Mouse (Mus musculus) mouse trophoblast stem cell (cell line): ENCODE results near the gene Trir.

Experiments
- in situ Hi-C, 2 experiments: fragments of 300-500 bp; cut with MseI, MboI; formaldehyde crosslinking; loops; 2 replicates in 1 of 2; 3 replicates in 1 of 2; pipeline ENCODE4 v1.15.1; 2025

Trir gene

DNA sequence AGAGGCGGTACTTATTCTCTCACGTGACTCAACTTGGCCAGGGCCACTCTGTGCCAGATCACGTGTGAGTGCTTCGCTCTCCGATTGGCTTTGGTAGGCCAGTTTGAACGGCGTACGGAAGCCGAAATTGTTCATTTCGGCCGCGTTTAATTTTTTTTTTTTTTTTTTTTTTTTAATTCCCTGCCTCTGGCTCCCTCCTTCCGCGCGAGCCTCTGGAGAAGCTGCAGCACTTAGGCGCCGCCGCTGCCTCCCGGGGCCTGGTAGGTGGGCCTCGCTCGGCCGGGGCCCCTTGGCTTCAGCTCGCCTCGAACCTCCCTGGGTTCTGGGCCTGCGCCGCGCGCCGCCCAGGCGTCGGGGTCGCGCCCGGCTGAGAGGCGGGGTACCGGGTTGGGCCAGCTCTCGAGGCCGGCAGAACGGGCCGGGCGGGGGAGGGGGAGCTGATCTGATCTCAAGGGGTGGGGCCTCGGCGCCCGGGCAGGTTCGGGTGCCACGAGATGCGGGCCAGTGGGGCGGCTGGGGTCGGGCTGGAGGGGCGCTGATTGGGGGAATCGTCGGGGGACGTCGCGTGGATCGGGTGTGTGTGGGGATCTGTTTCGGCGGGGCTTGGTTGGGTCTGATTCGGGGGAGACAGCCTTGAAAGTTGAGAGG, 10.2 kb downstream of the Trir start, which contains the start of gene Tnpo2:
Tnpo2 (plus strand) TSS at position 198 of the 648 bp plus-strand sequence.
- in situ Hi-C loops = no loop called here

DNA sequence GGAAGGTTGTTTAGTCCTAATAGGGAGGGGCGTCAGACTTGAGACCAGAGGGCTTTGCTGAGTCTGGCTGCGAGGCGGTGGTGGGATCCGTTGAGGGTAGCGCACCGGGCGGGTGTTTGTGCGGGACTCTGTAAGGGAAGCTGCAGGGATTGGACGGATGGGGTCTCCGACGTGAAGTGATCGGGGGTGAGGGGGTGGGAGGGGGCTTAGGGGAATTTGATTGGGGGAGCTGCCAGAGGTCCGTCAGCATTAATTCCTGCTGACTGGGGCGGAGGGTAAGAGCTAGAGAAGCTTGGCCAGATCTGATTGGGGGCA, 10.7 kb downstream of the Trir start:
- in situ Hi-C loops = no loop called here

DNA sequence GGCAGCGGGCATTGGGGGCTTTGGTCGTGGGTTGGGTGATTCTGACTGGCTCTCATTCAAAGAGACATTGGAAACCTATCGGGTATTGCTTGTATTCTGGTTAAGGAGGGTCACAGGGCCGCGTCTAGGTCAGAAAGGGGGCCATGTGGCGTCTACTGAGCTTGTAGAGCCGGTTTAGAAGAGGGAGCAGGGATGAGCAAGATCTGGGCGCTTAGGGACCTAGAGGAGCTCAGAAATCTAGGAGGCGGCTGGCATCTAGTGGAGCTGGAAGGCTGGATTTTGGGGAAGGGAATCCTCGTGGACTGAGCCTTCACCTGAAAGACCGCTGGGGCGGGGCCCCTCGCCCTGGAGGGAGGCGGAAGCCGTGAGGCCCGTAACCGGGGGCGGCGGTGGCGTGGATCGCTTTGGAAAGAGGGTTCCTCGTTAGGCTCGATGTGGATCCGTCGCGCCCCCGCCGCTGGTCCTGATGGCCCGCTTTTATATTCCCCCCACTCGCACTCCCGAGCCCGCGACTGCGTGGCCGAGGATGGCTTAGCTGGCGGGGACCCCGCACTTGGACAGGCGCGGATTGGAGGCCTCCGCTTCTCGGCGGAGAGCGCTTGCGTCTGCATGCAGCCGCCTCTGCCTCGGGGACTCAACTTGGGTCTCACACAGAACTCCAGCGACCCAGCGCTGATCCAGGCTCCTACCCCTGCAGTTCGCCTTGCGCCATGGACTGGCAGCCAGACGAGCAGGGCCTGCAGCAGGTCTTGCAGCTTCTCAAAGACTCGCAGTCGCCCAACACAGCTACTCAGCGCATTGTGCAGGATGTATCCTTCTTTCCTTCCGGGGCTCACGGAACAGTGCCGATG, 11.3 kb downstream of the Trir start:
- in situ Hi-C loops = no loop called here

GRCm38 (mm10) chr8:85043619-85044018, 17.0 kb downstream of the Trir start:
- in situ Hi-C loops = no loop called here

GRCm38 (mm10) chr8:85057367-85057766, 30.7 kb downstream of the Trir start:
- in situ Hi-C loops = no loop called here

DNA sequence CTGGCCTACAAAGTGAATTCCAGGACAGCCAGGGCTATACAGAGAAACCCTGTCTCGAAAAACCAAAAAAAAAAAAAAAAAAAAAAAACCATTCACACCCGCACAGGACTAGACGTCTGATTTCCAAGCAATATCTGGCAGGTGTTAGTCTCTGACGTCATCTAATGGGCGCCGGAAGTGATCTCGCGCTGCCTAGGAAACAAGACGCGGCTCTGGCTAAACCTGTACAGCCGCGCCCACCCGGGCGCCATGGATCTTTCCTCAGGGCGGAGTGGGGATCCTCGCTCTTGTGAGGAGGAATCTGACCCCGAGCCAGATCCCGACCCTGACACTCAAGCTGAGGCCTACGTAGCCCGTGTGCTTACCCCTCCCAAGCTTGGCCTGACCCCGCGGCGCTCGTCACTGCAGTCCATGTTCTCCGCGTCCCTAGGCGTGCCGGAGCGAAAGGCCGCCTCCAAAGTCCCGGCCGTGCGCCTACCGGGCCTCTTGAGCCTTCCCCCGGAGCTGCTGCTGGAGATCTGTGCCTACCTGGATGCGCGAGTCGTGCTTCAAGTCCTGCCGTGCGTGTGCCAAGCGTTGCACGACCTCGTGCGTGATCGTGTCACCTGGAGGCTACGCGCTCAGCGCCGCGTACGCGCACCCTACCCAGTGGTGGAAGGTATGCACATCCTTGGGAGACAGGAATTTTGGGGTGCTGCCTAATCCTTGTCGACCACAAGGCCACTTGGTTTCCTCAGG, 33.4 kb downstream of the Trir start, which contains the start of gene Fbxw9:
Fbxw9 (plus strand) TSS at position 177 of the 738 bp plus-strand sequence.
- in situ Hi-C loops = no loop called here

- in situ Hi-C loops = no loop called here
These were observed 36.0 kb downstream of the Trir start for GRCm38 (mm10) chr8:85062603-85063002.

GRCm38 (mm10) chr8:85065213-85065612, 38.6 kb downstream of the Trir start:
- in situ Hi-C loops = no loop called here

DNA sequence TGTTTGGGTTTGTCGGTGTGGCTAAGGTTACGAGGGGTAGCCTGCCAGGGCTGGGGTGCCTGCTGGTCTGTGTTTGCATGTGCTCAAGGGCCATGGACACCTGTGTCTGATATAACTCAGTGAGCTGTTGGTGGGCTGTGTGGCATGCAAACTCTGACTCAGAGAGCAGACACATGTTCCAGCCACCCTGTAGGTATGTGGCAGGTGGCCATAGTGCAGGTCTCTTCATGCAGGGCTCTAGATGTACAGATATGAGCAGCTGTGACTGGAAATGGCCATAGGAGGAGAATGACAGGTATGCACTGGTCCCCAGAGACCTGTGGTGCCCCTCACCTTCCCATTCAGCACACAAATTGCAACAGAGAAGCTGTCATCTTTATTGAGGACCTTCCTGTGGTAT, 40.5 kb downstream of the Trir start:
- in situ Hi-C loops = no loop called here

- in situ Hi-C loops = no loop called here
These were observed 41.4 kb downstream of the Trir start, which contains the start of gene Gm5741 for GRCm38 (mm10) chr8:85067982-85068381. TSS of gene Gm5741 (minus strand) at chr8:85067982.

DNA sequence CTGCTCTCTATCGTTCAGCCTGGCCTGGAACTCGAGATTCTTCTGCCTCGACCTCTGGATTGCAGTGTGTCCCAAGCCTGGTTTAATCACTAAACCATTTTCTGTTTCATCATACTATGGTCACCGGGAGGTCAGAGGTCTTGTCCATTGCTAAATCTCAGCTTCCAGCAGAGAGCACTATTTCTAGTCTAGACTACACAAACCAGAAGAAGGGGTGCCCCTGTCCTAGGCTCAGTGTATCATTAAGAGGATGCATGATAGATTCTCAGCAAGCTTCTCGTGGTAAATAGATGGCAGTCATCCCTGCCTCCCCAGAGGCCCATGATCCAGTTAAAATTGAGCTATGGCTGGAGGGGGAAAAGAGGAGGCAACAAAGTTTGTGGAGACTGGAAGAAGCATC, 44.4 kb downstream of the Trir start:
- in situ Hi-C loops = no loop called here

DNA sequence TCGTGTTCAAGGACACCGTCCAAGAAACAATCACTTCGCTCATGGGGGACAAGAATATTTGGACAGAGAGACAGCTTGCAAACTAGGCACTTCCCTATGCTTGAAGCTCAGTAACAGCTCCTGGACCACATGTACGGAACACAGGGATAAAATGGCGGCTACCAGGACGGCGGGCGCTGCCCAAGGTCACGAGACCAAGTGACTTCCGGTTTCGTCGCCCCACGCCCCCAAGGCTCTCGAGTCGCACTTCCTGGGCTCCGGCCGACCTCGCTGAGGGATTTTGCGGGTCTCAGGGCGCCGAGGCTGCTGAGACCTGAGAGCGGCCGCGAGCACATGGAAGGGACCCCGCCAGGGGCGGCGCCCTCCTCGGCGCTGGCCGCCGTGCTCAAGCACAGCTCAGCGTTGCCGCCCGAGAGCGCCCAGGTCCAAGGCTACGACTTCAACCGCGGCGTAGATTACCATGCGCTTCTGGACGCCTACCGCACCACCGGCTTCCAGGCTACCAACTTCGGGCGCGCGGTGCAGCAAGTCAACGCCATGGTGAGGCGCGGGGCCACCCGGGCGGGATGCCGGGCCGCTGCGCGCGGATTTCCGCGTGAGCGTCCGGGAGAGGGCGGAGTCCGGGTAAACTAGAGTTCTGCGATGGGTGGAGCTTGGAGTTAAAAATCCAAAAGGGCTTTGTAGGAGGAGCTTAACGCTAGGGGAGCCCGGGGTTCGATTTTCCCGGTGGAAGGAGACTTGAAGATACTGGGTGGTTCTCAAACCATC, 45.1 kb downstream of the Trir start, which contains the start of gene Dhps:
Dhps (plus strand) TSS at position 244 of the 768 bp plus-strand sequence.
- in situ Hi-C loops = no loop called here

DNA sequence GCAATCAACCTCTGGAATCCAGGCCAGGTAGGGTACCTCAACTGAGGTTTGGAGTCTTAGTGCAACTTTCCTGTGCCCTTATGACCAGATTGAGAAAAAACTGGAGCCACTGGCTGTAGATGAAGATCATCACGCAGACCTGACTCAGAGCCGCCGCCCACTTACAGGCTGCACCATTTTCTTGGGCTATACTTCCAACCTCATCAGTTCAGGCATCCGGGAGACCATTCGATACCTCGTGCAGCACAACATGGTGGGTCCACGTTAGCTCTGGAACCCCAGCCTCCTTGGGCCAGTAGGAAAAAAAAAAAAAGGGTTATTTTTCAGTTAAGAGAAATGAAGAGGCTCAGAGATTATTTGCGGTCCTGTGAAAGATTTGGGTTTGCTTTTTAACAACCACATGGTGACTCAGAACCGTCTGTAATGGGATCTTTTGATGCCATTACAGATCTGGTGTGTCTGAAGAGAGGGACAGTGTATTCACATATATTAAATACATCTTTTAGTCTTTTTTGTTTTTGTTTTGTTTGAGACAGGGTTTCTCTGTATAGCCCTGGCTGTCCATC, 45.8 kb downstream of the Trir start:
- in situ Hi-C loops = no loop called here

GRCm38 (mm10) chr8:85073041-85073612, 46.5 kb downstream of the Trir start:
- in situ Hi-C loops = no loop called here

GRCm38 (mm10) chr8:85074167-85074566, 47.5 kb downstream of the Trir start:
- in situ Hi-C loops = no loop called here

- in situ Hi-C loops = no loop called here
These were observed 48.0 kb downstream of the Trir start for GRCm38 (mm10) chr8:85074617-85075016.

GRCm38 (mm10) chr8:85076001-85076400, 49.4 kb downstream of the Trir start:
- in situ Hi-C loops = no loop called here

DNA sequence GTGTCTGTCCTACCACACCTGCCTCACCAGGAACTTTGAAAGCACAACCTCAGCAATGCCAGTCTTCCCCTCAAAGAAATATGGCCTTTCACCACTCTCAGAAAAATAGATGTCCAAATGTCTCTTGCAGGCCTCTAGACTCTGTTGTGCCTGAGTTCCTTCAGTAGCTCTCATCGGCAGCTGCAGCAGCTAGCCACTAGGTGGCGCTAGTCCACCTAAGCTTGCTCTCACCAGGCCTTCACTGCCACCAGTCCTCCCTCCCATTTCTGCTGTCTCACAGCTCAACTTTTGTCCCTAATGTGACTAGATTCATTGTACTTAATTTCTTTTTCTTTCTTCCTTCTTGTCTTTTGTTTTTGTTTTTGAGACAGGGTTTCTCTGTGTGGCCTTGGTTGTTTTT, 50.4 kb downstream of the Trir start:
- in situ Hi-C loops = no loop called here
